Mouse (Mus musculus) heart, embryonic 16.5 days (tissue): ENCODE measurements around the gene Ppp1r1c. TPM values are rescaled to one million over a fixed set of nuclear protein-coding genes. Genes with fewer than 3 reads are reported as not detected.

ENCODE experiments used
- ATAC-seq: fragments of 200-750 bp; cut with Nextera tagmentation; replicated peaks from 2 replicates; pipeline ENCODE4 v1.8.0; 2017; ENCODE audit warnings: moderate number of reproducible peaks; ENCODE audit not compliant: insufficient read depth, low FRiP score; ENCODE audit errors: extremely low read depth
- H3K27ac ChIP-seq: fragments of 300-500 bp; sonication (generic); 2 replicates; pipeline ENCODE4 v1.5.1; 2014; ENCODE audit warnings: mild to moderate bottlenecking, low read length, control low read depth, moderate library complexity
- H3K27me3 ChIP-seq: fragments of 300-500 bp; sonication (generic); 2 replicates; pipeline ENCODE4 v1.6.1; 2014; ENCODE audit warnings: low read length, mixed read lengths; ENCODE audit not compliant: control insufficient read depth, insufficient read depth
- H3K36me3 ChIP-seq: fragments of 300-500 bp; sonication (generic); 2 replicates; pipeline ENCODE4 v1.6.1; 2014; ENCODE audit not compliant: control insufficient read depth, insufficient read depth
- H3K4me1 ChIP-seq: fragments of 300-500 bp; sonication (generic); 2 replicates; pipeline ENCODE4 v1.6.1; 2014; ENCODE audit warnings: low read length, mixed read lengths; ENCODE audit not compliant: control insufficient read depth, insufficient read depth
- H3K4me2 ChIP-seq: fragments of 300-500 bp; sonication (generic); 2 replicates; pipeline ENCODE4 v1.6.1; 2014; ENCODE audit warnings: low read depth, mild to moderate bottlenecking, control low read depth, low read length
- H3K4me3 ChIP-seq: fragments of 300-500 bp; sonication (generic); 2 replicates; pipeline ENCODE4 v1.5.1; 2014; ENCODE audit warnings: mild to moderate bottlenecking, control low read depth, low read length
- H3K9ac ChIP-seq: fragments of 300-500 bp; sonication (generic); 2 replicates; pipeline ENCODE4 v1.6.1; 2014; ENCODE audit warnings: low read length, control low read depth
- H3K9me3 ChIP-seq: fragments of 300-500 bp; sonication (generic); replicated peaks from 2 replicates; pipeline ENCODE4 v1.6.1; 2016; ENCODE audit warnings: low read length; ENCODE audit not compliant: control insufficient read depth
- WGBS: fragments of 180-500 bp; shearing (Covaris S2); extraction: QIAGEN DNeasy Blood & Tissue Kit; methylation state at CpG from one replicate; pipeline ENCODE4 v1.1.7; 2014; 5-methylcytosine and 5-hydroxymethylcytosine counted together
- polyA plus RNA-seq: library from polyadenylated mRNA; unstranded; fragments of >200 nt; fragmentation: Nextera tagmentation; extraction: Ambion mirVana; gene quantifications from 2 replicates; pipeline ENCODE4 v1.2.1, GENCODE M21; 2015

The Ppp1r1c gene
- not detected in 2 replicates for polyA plus RNA-seq

DNA sequence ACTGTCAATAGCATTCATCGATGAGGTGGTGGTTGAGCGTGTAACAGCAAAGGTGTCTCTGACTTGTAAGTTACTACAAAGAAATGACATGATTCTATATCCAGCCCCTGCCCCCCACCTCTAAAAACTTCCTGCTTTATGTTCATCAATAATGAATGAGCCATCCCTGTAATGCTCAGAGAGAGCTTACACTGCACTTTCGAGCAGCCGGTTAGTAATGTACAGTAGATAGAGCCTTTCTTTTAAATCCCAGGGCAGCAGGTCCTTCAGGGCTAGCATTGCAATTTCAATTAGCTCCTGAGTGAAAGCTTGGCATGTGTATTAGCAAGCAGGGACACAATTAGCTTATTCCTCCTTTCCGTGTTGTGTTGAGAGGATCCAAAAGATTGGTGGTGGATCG lies at the start of gene Ppp1r1c:
Gene Ppp1r1c (plus strand): TSS at position 206 of the 400 bp plus-strand sequence.
- 84% methylated on average over 6 of the region's 6 CpGs for WGBS
- H3K4me1 ChIP-seq: peaks cover 5% of the 10 kb centered on the region
- no peak for ATAC-seq
- no peak within 1 kb of the TSS for H3K27ac ChIP-seq
- H3K9ac ChIP-seq: no peak within 1 kb of the TSS
- H3K27me3 ChIP-seq: no peaks in the 10 kb centered on the region
- H3K4me3 ChIP-seq: no peak within 1 kb of the TSS
- no peaks in the 10 kb centered on the region for H3K9me3 ChIP-seq
- H3K4me2 ChIP-seq: no peak within 1 kb of the TSS
- no peaks in the 10 kb centered on the region for H3K36me3 ChIP-seq

DNA sequence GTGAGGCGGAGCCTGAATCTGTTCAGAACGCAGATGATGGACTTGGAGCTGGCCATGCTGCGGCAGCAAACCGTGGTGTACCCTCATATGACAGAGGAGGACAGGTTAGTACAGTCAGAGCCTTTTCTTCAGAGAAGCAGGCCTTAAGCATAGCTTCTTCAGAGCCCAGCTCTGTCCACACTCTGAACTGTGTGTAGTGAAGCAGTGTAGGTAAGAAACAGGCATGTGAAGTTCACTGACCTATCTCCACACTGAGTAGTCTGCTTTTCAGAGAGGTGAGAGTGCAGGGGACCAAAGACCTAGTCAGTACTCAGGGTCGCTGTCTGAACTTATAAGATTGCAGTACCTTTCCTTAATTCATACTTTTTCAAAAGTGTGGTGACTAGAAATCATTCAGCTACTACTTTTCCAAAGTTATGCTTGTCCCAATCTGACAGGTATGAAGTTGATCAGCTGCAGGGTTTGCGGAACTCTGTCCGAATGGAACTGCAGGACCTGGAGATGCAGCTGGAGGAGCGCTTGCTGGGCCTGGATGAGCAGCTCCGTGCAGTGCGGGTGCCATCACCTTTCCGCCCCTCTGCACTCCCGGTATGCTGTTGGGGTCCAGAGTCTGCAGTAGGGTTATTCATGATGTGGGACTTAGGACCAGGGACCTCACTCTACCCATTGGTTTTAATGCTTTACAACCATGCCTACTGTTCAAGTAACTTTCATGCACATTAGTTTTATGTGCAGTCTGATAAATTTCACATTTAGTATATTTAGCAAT lies 47.0 kb upstream of the Ppp1r1c start:
- H3K27ac ChIP-seq: no peak overlapping the region
- H3K9ac ChIP-seq: no peak overlapping the region
- H3K27me3 ChIP-seq: no peaks in the 10 kb centered on the region
- no peak for ATAC-seq
- H3K4me1 ChIP-seq: no peaks in the 10 kb centered on the region
- no peak overlapping the region for H3K4me3 ChIP-seq
- no peaks in the 10 kb centered on the region for H3K9me3 ChIP-seq
- H3K36me3 ChIP-seq: peaks cover 37% of the 10 kb centered on the region
- 89% methylated on average over 12 of the region's 12 CpGs for WGBS
- H3K4me2 ChIP-seq: no peak overlapping the region

DNA sequence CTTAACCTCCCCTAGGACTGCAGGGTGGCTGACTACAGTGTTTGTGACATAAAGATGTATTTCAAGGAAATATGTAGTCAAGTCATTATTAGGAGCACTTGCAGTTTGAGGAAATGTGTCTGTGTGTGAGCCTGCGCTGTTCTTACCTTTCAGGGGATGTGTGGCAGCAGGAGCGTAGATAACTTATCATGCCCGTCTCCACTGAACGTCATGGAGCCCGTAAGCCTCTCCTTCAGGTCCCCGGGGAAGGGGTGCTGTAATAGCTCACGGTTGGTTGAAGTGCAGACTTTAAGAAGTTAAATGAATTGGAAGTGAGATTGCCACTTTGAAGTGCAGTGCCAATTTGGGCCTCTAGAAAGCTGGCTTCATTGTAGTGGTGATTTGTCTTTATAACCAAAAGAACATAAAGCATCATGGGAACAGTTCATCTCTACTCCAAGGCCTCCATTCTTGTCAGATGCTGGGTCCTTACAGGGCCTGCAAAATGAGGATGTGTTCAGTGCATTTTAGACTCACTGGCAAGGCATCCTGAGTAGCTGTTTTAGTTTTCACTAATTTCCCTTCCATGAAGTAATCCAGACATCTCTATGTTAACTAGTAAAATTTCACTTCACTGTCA lies 46.0 kb upstream of the Ppp1r1c start:
- Histone ChIP-seq H3K36me3 (peaks cover 37% of the 10 kb centered on the region), H3K4me3 (no peak overlapping the region), H3K9me3 (no peaks in the 10 kb centered on the region), H3K4me2 (no peak overlapping the region), H3K27ac (no peak overlapping the region), H3K9ac (no peak overlapping the region), H3K27me3 (no peaks in the 10 kb centered on the region), H3K4me1 (no peaks in the 10 kb centered on the region)
- WGBS: 64% methylated on average over 7 of the region's 7 CpGs
- no peak for ATAC-seq

GRCm38 (mm10) chr2:79664532-79665286 lies 42.9 kb upstream of the Ppp1r1c start:
- Histone ChIP-seq H3K4me3 (no peak overlapping the region), H3K4me2 (no peak overlapping the region), H3K36me3 (peaks cover 30% of the 10 kb centered on the region), H3K27me3 (no peaks in the 10 kb centered on the region), H3K4me1 (no peaks in the 10 kb centered on the region), H3K9ac (no peak overlapping the region), H3K27ac (no peak overlapping the region), H3K9me3 (no peaks in the 10 kb centered on the region)
- no peak for ATAC-seq
- 76% methylated on average over 3 of the region's 3 CpGs for WGBS

GRCm38 (mm10) chr2:79665492-79665891 lies 42.1 kb upstream of the Ppp1r1c start:
- no peak overlapping the region for H3K4me3 ChIP-seq
- no peak overlapping the region for H3K27ac ChIP-seq
- no peak for ATAC-seq
- WGBS: 71% methylated on average over 3 of the region's 3 CpGs
- no peaks in the 10 kb centered on the region for H3K9me3 ChIP-seq
- H3K27me3 ChIP-seq: no peaks in the 10 kb centered on the region
- no peaks in the 10 kb centered on the region for H3K4me1 ChIP-seq
- H3K36me3 ChIP-seq: peaks cover 26% of the 10 kb centered on the region
- H3K9ac ChIP-seq: no peak overlapping the region
- no peak overlapping the region for H3K4me2 ChIP-seq

DNA sequence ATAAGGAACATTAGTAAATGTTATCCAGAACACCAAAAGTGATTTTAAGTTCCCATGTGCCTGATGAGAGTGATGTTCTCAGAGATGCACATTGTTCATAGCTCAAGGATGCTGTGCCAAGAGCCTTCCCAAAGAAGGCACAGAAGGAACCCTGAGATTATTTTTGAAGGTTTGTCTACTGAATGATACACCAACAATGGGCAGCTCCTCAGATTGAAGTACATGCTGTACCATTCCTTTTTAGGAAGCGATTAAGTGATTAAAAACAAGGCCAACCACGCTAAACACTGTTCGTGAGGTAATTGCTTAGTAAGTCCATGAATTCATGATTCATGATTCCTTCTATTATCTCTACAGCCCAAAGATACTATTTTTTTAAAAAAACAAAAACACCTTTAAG lies 32.3 kb upstream of the Ppp1r1c start:
- no peaks in the 10 kb centered on the region for H3K9me3 ChIP-seq
- no peak for ATAC-seq
- H3K4me2 ChIP-seq: no peak overlapping the region
- 83% methylated on average over 3 of the region's 3 CpGs for WGBS
- no peaks in the 10 kb centered on the region for H3K27me3 ChIP-seq
- H3K9ac ChIP-seq: no peak overlapping the region
- H3K4me1 ChIP-seq: no peaks in the 10 kb centered on the region
- peaks cover 14% of the 10 kb centered on the region; the same call in 1 of the 2 replicates for H3K36me3 ChIP-seq
- H3K4me3 ChIP-seq: no peak overlapping the region
- H3K27ac ChIP-seq: no peak overlapping the region

- Histone ChIP-seq H3K9me3 (no peaks in the 10 kb centered on the region), H3K27ac (no peak overlapping the region), H3K4me1 (no peaks in the 10 kb centered on the region), H3K4me3 (no peak overlapping the region), H3K36me3 (0 out of 2 replicates have a peak, but pooled peaks cover 4% of the 10 kb centered on the region), H3K9ac (no peak overlapping the region), H3K4me2 (no peak overlapping the region), H3K27me3 (no peaks in the 10 kb centered on the region)
- ATAC-seq: no peak
- 69% methylated on average over 1 of the region's 1 CpGs for WGBS
Observed at GRCm38 (mm10) chr2:79677663-79678257, 29.8 kb upstream of the Ppp1r1c start.

DNA sequence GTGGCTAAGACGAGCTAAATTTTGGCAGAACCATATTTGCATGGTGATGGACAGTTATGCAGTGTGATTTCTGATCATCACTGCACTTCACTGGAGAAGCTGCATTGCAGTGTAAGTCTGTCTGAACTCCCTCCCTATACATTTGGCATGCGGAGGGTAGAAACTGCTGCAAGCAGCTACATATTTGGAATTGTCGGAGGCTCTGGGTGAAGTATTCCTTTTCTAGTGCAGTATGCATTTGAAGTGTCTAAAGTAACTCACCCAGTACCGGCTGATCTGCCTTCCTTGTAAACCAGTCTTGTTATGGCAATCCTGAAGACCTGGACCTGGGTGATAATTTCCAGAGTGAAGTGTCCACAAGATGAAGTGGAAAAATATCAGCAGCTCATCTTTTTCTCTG lies 25.9 kb upstream of the Ppp1r1c start:
- Histone ChIP-seq H3K36me3 (no peaks in the 10 kb centered on the region), H3K4me1 (no peaks in the 10 kb centered on the region), H3K9me3 (no peaks in the 10 kb centered on the region), H3K4me3 (no peak overlapping the region), H3K4me2 (no peak overlapping the region), H3K27me3 (no peaks in the 10 kb centered on the region), H3K9ac (no peak overlapping the region), H3K27ac (no peak overlapping the region)
- ATAC-seq: no peak
- WGBS: 47% methylated on average over 4 of the region's 4 CpGs
